Mouse (Mus musculus) stomach, embryonic 16.5 days (tissue): Measurements from ENCODE around the gene Guca1b. TPM values are rescaled to one million over a fixed set of nuclear protein-coding genes. Genes with fewer than 3 reads are reported as not detected.
A peak's percentile ranks its signal among the peaks of the same experiment; 100 is the strongest.
"Not testable (repeated sequence)": the region's sequence is repeated elsewhere in the genome, so short reads cannot be mapped to it uniquely, and the experiment has no call there.

Source experiments
- ATAC-seq: fragments of 200-750 bp; cut with Nextera tagmentation; 2 replicates; pipeline ENCODE4 v1.8.0; 2017; ENCODE audit warnings: moderate number of reproducible peaks, moderate TSS enrichment; ENCODE audit not compliant: insufficient read depth, low FRiP score
- H3K27ac ChIP-seq: fragments of 300-500 bp; sonication (generic); 2 replicates; pipeline ENCODE4 v1.5.1; 2014; ENCODE audit warnings: low read length
- H3K27me3 ChIP-seq: fragments of 300-500 bp; sonication (generic); 2 replicates; pipeline ENCODE4 v1.6.1; 2014; ENCODE audit warnings: low read length, control low read depth, mixed read lengths; ENCODE audit not compliant: control insufficient read depth, insufficient read depth
- H3K36me3 ChIP-seq: fragments of 300-500 bp; sonication (generic); 2 replicates; pipeline ENCODE4 v1.6.1; 2014; ENCODE audit warnings: low read length; ENCODE audit not compliant: control insufficient read depth, insufficient read depth
- H3K4me1 ChIP-seq: fragments of 300-500 bp; sonication (generic); 2 replicates; pipeline ENCODE4 v1.6.1; 2014; ENCODE audit warnings: low read length, control low read depth, mixed read lengths; ENCODE audit not compliant: control insufficient read depth, insufficient read depth
- H3K4me2 ChIP-seq: fragments of 300-500 bp; sonication (generic); 2 replicates; pipeline ENCODE4 v1.6.1; 2014; ENCODE audit warnings: low read depth, low read length, mixed read lengths
- H3K4me3 ChIP-seq: fragments of 300-500 bp; sonication (generic); replicated peaks from 2 replicates; pipeline ENCODE4 v1.5.1; 2014; ENCODE audit warnings: mild to moderate bottlenecking, low read length
- H3K9ac ChIP-seq: fragments of 300-500 bp; sonication (generic); 2 replicates; pipeline ENCODE4 v1.6.1; 2014; ENCODE audit warnings: low read length
- H3K9me3 ChIP-seq: fragments of 300-500 bp; sonication (generic); replicated peaks from 2 replicates; pipeline ENCODE4 v1.6.1; 2016; ENCODE audit warnings: low read length, control low read depth; ENCODE audit not compliant: control insufficient read depth
- WGBS: fragments of 180-500 bp; shearing (Covaris S2); extraction: QIAGEN DNeasy Blood & Tissue Kit; methylation state at CpG from one replicate; pipeline ENCODE4 v1.1.7; 2014; 5-methylcytosine and 5-hydroxymethylcytosine counted together
- polyA plus RNA-seq: library from polyadenylated mRNA; unstranded; fragments of >200 nt; fragmentation: Nextera tagmentation; extraction: Ambion mirVana; gene quantifications from 2 replicates; pipeline ENCODE4 v1.2.1, GENCODE M21; 2015

The Guca1b gene
- polyA plus RNA-seq, 1 experiment from 2014 or later, result 0.84 TPM

DNA sequence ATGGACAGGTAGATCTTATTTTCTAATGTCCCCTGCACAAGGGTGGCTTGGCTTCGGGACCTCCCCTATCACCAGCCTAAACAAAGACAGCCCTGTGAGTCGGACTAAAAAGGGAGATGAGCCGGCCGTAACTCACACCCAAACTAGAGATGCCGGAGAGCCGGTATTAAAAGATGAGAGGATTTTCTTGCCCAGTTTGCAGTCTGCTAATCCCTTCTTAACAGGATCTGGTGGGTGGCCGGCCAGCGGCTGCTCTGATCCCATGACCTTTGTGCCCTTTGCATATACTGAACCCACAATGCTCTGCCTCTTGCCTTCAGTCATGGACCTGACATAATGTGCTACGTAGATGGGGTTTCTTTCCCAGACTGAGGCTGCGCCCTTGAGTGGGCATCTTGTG is 15.3 kb downstream of the Guca1b start, which contains the start of gene Guca1a:
Gene Guca1a, minus strand, starts transcription at position 134 of the 400 bp plus-strand sequence.
- Histone ChIP-seq H3K4me2 (no peak within 1 kb of the TSS), H3K27ac (no peak within 1 kb of the TSS), H3K27me3 (no peaks in the 10 kb centered on the region), H3K9me3 (no peaks in the 10 kb centered on the region), H3K9ac (no peak within 1 kb of the TSS), H3K36me3 (no peaks in the 10 kb centered on the region), H3K4me3 (no peak within 1 kb of the TSS), H3K4me1 (peaks cover 3% of the 10 kb centered on the region; the same call in 1 of the 2 replicates)
- no peak for ATAC-seq
- WGBS, result 57% methylated on average over 10 of the region's 10 CpGs

DNA sequence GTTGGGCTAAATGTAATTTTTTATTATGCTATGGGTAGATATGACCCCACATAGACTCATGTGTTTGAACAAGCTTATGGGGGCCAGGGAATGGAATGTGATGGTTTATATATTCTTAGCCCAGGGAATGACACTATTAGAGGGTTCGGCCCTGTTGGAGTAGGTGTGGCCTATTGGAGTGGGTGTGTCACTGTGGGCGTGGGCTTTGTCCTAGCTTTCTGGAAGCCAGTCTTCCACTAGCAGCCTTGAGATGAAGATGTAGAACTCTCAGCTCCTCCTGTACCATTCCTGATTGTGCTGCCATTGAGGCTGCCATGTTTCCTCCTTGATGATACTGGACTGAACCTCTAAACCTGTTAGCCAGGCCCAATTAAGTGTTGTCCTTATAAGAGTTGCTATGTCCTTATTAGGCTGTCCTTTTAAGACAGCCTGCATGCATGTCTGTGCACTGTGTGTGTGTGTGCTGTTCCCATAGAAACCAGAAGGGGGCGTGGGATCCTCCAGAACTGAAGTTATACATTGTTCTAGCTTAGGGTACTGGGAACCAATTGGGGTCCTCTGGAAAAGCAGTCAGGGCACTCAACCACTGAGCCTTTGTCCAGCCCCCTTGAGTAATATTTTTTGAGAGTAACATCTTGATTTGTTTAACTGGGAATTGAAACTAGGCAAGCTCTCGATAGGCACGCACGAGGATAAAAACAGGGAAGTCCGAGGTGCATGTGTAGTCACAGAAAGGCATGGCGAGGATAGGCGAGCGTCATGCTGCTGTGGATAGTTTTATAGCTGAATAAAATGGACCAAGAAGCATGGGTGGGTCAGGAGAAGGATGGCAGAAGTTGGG is 22.7 kb downstream of the Guca1b start:
- H3K27me3 ChIP-seq, result peaks cover 14% of the 10 kb centered on the region
- H3K36me3 ChIP-seq, result no peaks in the 10 kb centered on the region
- no peaks in the 10 kb centered on the region for H3K9me3 ChIP-seq
- ATAC-seq, result no peak
- peaks cover 3% of the 10 kb centered on the region; the same call in 1 of the 2 replicates for H3K4me1 ChIP-seq
- no peak overlapping the region for H3K9ac ChIP-seq
- 60% methylated on average over 10 of the region's 10 CpGs for WGBS
- no peak overlapping the region for H3K27ac ChIP-seq
- H3K4me3 ChIP-seq, result no peak overlapping the region
- H3K4me2 ChIP-seq, result no peak overlapping the region

DNA sequence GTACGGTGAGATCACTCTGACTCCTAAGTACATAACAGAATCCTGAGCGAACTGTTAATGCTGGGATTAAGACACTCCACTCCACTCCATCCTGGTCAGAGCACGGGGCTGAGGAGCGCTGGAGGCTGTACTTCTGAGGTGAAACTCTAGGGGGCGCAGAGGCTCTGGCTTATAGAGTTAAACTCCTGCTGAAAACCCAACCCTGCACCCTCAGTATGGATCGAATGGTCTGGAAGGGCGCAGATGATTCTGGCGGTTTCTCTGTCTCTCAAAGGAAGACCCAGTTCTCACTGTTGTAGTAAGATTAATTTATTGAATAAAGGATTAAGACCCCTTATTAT is 23.3 kb downstream of the Guca1b start:
- peaks cover 14% of the 10 kb centered on the region for H3K27me3 ChIP-seq
- H3K4me1 ChIP-seq, result peaks cover 3% of the 10 kb centered on the region; the same call in 1 of the 2 replicates
- ATAC-seq, result 0 out of 2 replicates have a peak, but pooled peaks have one; percentile 44
- no peak overlapping the region for H3K27ac ChIP-seq
- 19% methylated on average over 8 of the region's 8 CpGs for WGBS
- H3K4me2 ChIP-seq, result no peak overlapping the region
- H3K4me3 ChIP-seq, result no peak overlapping the region
- H3K9ac ChIP-seq, result no peak overlapping the region
- H3K36me3 ChIP-seq, result no peaks in the 10 kb centered on the region
- no peaks in the 10 kb centered on the region for H3K9me3 ChIP-seq

DNA sequence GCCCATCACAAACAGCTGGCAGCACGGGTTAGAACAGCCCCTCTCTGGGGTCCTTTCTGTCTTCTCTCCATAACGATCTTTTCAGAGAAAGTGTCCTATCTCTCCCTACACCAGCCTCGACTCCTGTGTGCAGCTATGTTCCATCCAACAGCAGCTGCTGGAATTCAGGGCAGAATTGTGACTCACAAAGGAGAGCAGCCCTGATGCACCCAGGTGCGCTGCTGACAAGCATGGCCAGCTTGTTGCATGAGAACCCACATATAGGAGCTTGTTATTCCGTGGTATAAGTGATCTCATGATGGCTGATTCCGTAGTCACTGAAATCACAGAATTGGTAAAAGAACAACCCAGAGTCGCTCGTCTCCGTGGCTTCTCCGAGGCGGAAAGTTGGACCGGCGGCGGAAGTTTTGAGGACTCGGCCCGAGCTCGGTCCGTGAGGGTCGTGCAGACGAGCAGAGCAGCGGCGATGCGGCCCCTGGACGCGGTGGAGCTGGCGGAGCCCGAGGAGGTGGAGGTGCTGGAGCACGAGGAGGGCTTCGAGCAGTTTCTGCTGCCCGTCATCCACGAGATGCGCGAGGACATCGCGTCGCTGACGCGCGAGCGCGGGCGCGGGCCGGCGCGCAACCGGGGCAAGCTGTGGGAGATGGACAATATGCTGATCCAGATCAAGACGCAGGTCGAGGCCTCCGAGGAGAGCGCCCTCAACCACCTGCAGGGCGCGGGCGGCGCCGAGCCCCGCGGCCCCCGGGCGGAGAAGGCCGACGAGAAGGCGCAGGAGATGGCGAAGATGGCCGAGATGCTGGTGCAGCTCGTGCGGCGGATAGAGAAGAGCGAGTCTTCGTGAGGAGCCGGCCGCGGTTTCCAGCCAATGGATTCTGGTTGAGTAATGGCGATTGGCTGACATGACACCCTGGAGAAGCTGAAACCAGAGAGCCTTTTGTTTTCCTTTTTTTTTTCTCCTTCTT is 25.0 kb downstream of the Guca1b start:
- Histone ChIP-seq H3K27me3 (peaks cover 14% of the 10 kb centered on the region), H3K9ac (peak overlapping the region; percentile 31; the same call in 1 of the 2 replicates), H3K4me2 (peak overlapping the region; percentile 59), H3K4me3 (peak overlapping the region; percentile 38)
- not testable (repeated sequence) for H3K4me1 ChIP-seq, H3K9me3 ChIP-seq, H3K27ac ChIP-seq, H3K36me3 ChIP-seq
- ATAC-seq, result peak; percentile 17; the same call in 1 of the 2 replicates
- 4% methylated on average over 74 of the region's 74 CpGs for WGBS

DNA sequence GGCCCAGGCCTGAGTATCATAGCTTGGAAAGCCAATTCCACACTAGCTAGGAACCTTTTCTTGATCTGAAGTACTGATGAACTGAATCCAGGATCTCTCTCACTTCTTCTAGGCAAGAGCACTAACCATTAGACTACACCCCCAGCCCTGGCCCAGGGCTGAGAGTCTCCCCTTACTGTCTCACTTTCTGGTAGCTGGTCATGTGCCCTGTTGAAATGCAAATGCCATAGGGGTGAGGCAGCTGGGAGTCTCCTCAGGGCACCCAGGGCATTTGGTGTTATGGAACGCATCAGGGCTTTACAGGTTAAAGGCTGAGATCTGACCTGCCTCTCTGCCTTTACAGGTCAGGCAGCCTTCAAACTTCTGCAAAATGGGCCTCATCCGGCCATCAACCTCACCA is 35.0 kb downstream of the Guca1b start:
- no peak overlapping the region; the same call in 1 of the 2 replicates for H3K27ac ChIP-seq
- no peaks in the 10 kb centered on the region for H3K9me3 ChIP-seq
- no peaks in the 10 kb centered on the region for H3K36me3 ChIP-seq
- no peak overlapping the region for H3K9ac ChIP-seq
- no peak for ATAC-seq
- no peaks in the 10 kb centered on the region for H3K4me1 ChIP-seq
- 71% methylated on average over 2 of the region's 2 CpGs for WGBS
- H3K27me3 ChIP-seq, result no peaks in the 10 kb centered on the region
- H3K4me2 ChIP-seq, result no peak overlapping the region
- H3K4me3 ChIP-seq, result no peak overlapping the region

DNA sequence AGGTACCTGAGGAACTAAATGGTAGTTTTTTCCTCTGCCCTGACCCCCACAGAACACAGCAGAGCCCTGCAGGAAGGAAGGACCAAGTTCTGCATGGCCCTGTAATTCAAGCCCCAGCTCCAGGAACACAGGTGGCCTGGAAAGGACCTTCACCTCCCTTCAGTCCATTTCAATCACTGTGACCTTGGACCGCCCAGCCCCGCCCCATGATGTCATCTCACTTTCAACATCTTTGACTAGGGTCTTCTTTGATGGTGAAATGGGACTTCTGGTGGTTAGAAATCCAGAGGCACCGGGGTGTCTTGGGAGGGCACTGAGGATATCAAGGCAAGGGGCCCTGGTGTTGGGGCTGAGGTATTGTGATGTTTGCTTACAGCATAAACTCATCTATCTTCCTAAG is 36.4 kb downstream of the Guca1b start:
- H3K4me3 ChIP-seq, result no peak overlapping the region
- H3K9me3 ChIP-seq, result no peaks in the 10 kb centered on the region
- no peak for ATAC-seq
- no peak overlapping the region for H3K9ac ChIP-seq
- H3K36me3 ChIP-seq, result no peaks in the 10 kb centered on the region
- 76% methylated on average over 3 of the region's 3 CpGs for WGBS
- no peaks in the 10 kb centered on the region for H3K4me1 ChIP-seq
- H3K4me2 ChIP-seq, result no peak overlapping the region
- no peak overlapping the region for H3K27ac ChIP-seq
- no peaks in the 10 kb centered on the region for H3K27me3 ChIP-seq

DNA sequence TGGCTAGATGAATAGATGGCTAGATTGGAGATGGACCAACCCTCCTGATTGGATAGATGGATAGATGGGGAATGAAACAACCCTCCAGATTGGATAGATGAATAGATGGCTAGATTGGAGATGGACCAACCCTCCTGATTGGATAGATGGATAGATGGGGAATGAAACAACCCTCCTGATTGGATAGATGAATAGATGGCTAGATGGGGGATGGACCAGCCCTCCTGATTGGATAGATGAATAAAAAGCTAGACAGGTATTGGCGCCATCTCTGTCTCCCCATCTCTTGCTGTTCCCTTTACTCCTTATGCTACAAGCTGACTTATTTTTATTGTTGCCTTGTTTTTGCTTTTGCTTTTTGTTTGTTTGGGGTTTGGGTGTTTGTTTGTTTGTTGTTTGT is 37.4 kb downstream of the Guca1b start:
- ATAC-seq, H3K4me3 ChIP-seq, H3K9ac ChIP-seq, H3K27me3 ChIP-seq, H3K36me3 ChIP-seq, H3K4me2 ChIP-seq, H3K27ac ChIP-seq, H3K9me3 ChIP-seq, H3K4me1 ChIP-seq: not testable (repeated sequence)
- WGBS, result 96% methylated on average over 1 of the region's 1 CpGs

DNA sequence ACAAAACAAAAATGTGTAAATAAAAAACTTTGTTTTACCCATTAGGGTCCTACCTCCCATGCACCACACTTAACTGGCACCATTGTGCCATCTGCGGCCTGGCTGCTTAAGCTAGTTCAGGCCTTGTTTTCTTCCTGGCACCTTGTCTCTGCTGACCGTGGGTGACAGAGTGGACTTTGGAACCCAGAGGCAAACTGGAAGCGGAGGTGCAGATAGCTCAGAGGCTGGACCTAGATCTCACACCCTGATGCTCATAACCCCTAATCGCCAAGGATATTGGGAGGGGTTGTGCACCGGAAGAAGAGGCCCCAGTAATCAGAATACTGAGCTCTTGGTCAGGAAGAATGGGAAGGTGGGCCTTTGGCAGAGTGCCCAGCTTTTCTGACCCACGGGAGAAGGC is 39.0 kb downstream of the Guca1b start:
- ATAC-seq, result peak; percentile 62; the same call in 1 of the 2 replicates
- Histone ChIP-seq H3K4me3 (no peak overlapping the region), H3K27me3 (no peaks in the 10 kb centered on the region), H3K9me3 (no peaks in the 10 kb centered on the region), H3K9ac (no peak overlapping the region), H3K4me1 (peaks cover 5% of the 10 kb centered on the region; the same call in 1 of the 2 replicates), H3K27ac (peak overlapping the region; percentile 21; the same call in 1 of the 2 replicates), H3K4me2 (no peak overlapping the region), H3K36me3 (no peaks in the 10 kb centered on the region)
- WGBS, result 58% methylated on average over 6 of the region's 6 CpGs

DNA sequence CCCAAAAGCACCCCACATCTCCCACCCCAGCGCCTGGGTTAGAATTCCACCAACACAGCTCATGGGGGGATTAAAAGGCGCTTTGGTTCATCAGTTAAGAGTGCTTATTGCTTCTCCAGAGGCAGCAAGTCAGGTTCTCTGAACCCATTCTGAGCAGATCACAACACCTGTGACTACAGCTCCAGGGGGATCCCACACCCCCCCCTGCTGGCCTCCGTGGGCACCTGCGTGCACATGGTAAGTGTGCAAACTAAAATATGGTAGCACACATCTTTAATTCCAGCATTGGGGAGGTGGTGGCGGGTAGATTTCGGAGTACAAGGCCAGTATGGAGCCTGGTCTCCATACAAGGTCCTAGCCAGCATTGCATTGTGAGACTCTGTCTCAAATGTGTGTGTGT is 42.1 kb downstream of the Guca1b start:
- H3K4me1 ChIP-seq, result peaks cover 5% of the 10 kb centered on the region; the same call in 1 of the 2 replicates
- no peaks in the 10 kb centered on the region for H3K27me3 ChIP-seq
- 72% methylated on average over 6 of the region's 6 CpGs for WGBS
- H3K4me3 ChIP-seq, result no peak overlapping the region
- H3K4me2 ChIP-seq, result no peak overlapping the region
- H3K9me3 ChIP-seq, result no peaks in the 10 kb centered on the region
- no peak for ATAC-seq
- no peak overlapping the region for H3K9ac ChIP-seq
- H3K27ac ChIP-seq, result no peak overlapping the region
- H3K36me3 ChIP-seq, result no peaks in the 10 kb centered on the region
